Mouse (Mus musculus) forebrain, embryonic 11.5 days (tissue): ENCODE results near the gene Pnmal2. TPM values are rescaled to one million over a fixed set of nuclear protein-coding genes. Genes with fewer than 3 reads are reported as not detected.
"Not testable (repeated sequence)": the region's sequence is repeated elsewhere in the genome, so short reads cannot be mapped to it uniquely, and the experiment has no call there.

Source experiments
- ATAC-seq: fragments of 200-750 bp; cut with Nextera tagmentation; replicated peaks from 2 replicates; pipeline ENCODE4 v1.8.0; 2017; ENCODE audit warnings: moderate TSS enrichment; ENCODE audit not compliant: low FRiP score
- DNase-seq: peaks from one replicate; pipeline ENCODE4 v3.0.0-alpha.2; 2017; ENCODE audit warnings: low spot score
- H3K27ac ChIP-seq: fragments of 300-500 bp; sonication (generic); 2 replicates; pipeline ENCODE4 v1.5.1; 2014; ENCODE audit warnings: low read depth, low read length
- H3K27me3 ChIP-seq: fragments of 300-500 bp; sonication (generic); 2 replicates; pipeline ENCODE4 v1.6.1; 2014; ENCODE audit warnings: mild to moderate bottlenecking, low read length, mixed read lengths; ENCODE audit not compliant: control insufficient read depth, insufficient read depth
- H3K36me3 ChIP-seq: fragments of 300-500 bp; sonication (generic); 2 replicates; pipeline ENCODE4 v1.6.1; 2014; ENCODE audit warnings: mild to moderate bottlenecking, low read length, moderate library complexity, mixed read lengths; ENCODE audit not compliant: control insufficient read depth, insufficient read depth
- H3K4me1 ChIP-seq: fragments of 300-500 bp; sonication (generic); replicated peaks from 2 replicates; pipeline ENCODE4 v1.6.1; 2014; ENCODE audit warnings: low read length, mixed read lengths; ENCODE audit not compliant: control insufficient read depth, insufficient read depth
- H3K4me2 ChIP-seq: fragments of 300-500 bp; sonication (generic); 2 replicates; pipeline ENCODE4 v1.6.1; 2014; ENCODE audit warnings: low read depth, mild to moderate bottlenecking, low read length, moderate library complexity, mixed read lengths; ENCODE audit not compliant: severe bottlenecking
- H3K4me3 ChIP-seq: fragments of 300-500 bp; sonication (generic); 2 replicates; pipeline ENCODE4 v1.5.1; 2014; ENCODE audit warnings: low read depth, low read length
- H3K9ac ChIP-seq: fragments of 300-500 bp; sonication (generic); 2 replicates; pipeline ENCODE4 v1.6.1; 2014; ENCODE audit warnings: low read length
- H3K9me3 ChIP-seq: fragments of 300-500 bp; sonication (generic); 2 replicates; pipeline ENCODE4 v1.6.1; 2016; ENCODE audit warnings: low read length, mixed read lengths; ENCODE audit not compliant: control insufficient read depth
- WGBS: fragments of 180-500 bp; shearing (Covaris S2); extraction: QIAGEN DNeasy Blood & Tissue Kit; methylation state at CpG from one replicate; pipeline ENCODE4 v1.1.7; 2014; 5-methylcytosine and 5-hydroxymethylcytosine counted together
- polyA plus RNA-seq: library from polyadenylated mRNA; unstranded; fragments of >200 nt; fragmentation: Nextera tagmentation; extraction: Ambion mirVana; gene quantifications from 2 replicates; pipeline ENCODE4 v1.2.1, GENCODE M21; 2014

Gene Pnmal2
- polyA plus RNA-seq, 1 experiment from 2014 or later, result 12.3 TPM

GRCm38 (mm10) chr7:16953776-16954175 is 9.3 kb downstream of the Pnmal2 start:
- ATAC-seq, H3K27ac ChIP-seq, H3K4me2 ChIP-seq, DNase-seq, H3K27me3 ChIP-seq, H3K9me3 ChIP-seq, H3K4me3 ChIP-seq, H3K4me1 ChIP-seq, H3K9ac ChIP-seq, H3K36me3 ChIP-seq: not testable (repeated sequence)
- WGBS, result 64% methylated on average over 2 of the region's 2 CpGs

DNA sequence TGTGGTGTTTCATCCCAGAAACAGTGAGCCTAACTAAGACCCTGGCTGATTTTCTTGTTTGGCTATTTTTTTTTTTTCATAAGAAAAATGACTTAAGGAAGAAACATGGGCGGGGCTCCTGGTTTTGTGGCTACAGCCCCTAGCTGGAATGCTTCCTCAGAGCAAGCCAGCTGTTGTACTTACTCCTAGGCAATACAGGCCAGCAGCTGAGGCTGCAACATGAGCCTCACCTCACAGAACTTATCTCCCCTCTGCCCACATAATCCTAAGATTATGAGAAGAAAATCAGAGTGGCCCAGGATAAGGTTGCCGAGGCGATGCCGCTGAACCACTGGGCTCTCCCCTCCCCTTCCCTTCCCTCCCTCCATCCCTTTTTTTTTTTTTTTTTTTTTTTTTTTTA is 11.2 kb downstream of the Pnmal2 start:
- Histone ChIP-seq H3K27ac (no peak overlapping the region), H3K4me2 (no peak overlapping the region), H3K4me1 (peaks cover 12% of the 10 kb centered on the region), H3K9me3 (no peaks in the 10 kb centered on the region), H3K9ac (no peak overlapping the region), H3K36me3 (no peaks in the 10 kb centered on the region), H3K27me3 (no peaks in the 10 kb centered on the region), H3K4me3 (no peak overlapping the region)
- DNase-seq, result no peak
- ATAC-seq, result no peak
- 89% methylated on average over 4 of the region's 4 CpGs for WGBS

- Histone ChIP-seq H3K36me3 (no peaks in the 10 kb centered on the region), H3K9me3 (no peaks in the 10 kb centered on the region), H3K4me2 (no peak overlapping the region), H3K27me3 (no peaks in the 10 kb centered on the region), H3K9ac (no peak overlapping the region), H3K4me1 (peaks cover 11% of the 10 kb centered on the region), H3K4me3 (no peak overlapping the region), H3K27ac (peak overlapping the region; percentile 55; the same call in 1 of the 2 replicates)
- DNase-seq (no peak), ATAC-seq (no peak)
- WGBS, result 61% methylated on average over 15 of the region's 15 CpGs
Observed at GRCm38 (mm10) chr7:16956410-16957265, 12.2 kb downstream of the Pnmal2 start.

DNA sequence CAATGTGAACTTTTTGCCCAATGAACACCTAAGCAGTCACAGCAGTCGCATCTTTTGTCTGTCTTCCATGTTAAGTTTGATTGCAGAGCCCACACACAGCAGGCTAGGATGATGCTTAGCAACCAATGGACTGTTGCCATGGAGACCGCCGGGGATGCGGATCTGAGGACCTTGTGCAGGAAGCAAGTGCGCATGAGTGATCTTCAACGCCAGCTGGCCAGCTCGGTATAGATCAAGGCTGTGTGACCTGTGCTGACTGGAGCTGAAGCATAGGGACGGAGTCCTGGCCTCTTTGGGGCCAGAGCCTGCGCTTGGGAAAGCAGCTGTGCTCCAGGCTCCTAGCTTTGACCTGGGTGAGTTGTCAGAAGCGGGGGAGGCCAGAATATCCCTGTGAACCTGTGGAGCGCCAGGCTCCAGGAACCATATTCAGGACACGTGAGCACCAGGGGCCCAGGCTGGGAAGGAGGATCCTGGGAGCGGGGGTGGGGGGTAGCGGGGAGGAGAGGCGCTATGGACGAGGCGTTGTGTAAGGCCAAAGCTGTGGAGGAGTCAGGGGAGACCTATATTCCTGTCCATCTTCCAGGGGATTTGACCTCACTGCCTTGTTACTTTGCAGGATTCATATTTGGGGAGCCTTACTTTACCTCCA is 15.2 kb downstream of the Pnmal2 start, which contains the start of gene Pnmal1:
TSS of gene Pnmal1 (plus strand) at position 141 of the 649 bp plus-strand sequence.
- no peaks in the 10 kb centered on the region for H3K27me3 ChIP-seq
- peak; percentile 96 for ATAC-seq
- WGBS, result 9% methylated on average over 17 of the region's 17 CpGs

GRCm38 (mm10) chr7:16961678-16962077 is 17.2 kb downstream of the Pnmal2 start:
- Histone ChIP-seq H3K4me3 (no peak overlapping the region), H3K27me3 (no peaks in the 10 kb centered on the region), H3K4me1 (peaks cover 11% of the 10 kb centered on the region), H3K9me3 (no peaks in the 10 kb centered on the region), H3K9ac (no peak overlapping the region), H3K36me3 (no peaks in the 10 kb centered on the region), H3K27ac (no peak overlapping the region), H3K4me2 (no peak overlapping the region)
- 81% methylated on average over 5 of the region's 5 CpGs for WGBS
- DNase-seq, result no peak
- ATAC-seq, result no peak

More for the DNA sequence above, 15.2 kb downstream of the Pnmal2 start, which contains the start of gene Pnmal1:
- peak within 1 kb of the TSS; percentile 55 for H3K9ac ChIP-seq
- H3K4me2 ChIP-seq, result peak within 1 kb of the TSS; percentile 52
- H3K9me3 ChIP-seq, result no peaks in the 10 kb centered on the region
- peak within 1 kb of the TSS; percentile 90 for H3K27ac ChIP-seq
- DNase-seq, result peak; percentile 97
- peaks cover 11% of the 10 kb centered on the region for H3K4me1 ChIP-seq
- H3K4me3 ChIP-seq, result peak within 1 kb of the TSS; percentile 25; the same call in 1 of the 2 replicates
- no peaks in the 10 kb centered on the region for H3K36me3 ChIP-seq

- Histone ChIP-seq H3K36me3 (no peaks in the 10 kb centered on the region), H3K4me3 (no peak overlapping the region), H3K9ac (no peak overlapping the region), H3K27me3 (no peaks in the 10 kb centered on the region), H3K9me3 (no peaks in the 10 kb centered on the region), H3K4me2 (no peak overlapping the region), H3K4me1 (no peaks in the 10 kb centered on the region), H3K27ac (no peak overlapping the region)
- ATAC-seq (no peak), DNase-seq (no peak)
- WGBS, result 91% methylated on average over 6 of the region's 6 CpGs
Observed at GRCm38 (mm10) chr7:16968414-16968813, 23.9 kb downstream of the Pnmal2 start.

DNA sequence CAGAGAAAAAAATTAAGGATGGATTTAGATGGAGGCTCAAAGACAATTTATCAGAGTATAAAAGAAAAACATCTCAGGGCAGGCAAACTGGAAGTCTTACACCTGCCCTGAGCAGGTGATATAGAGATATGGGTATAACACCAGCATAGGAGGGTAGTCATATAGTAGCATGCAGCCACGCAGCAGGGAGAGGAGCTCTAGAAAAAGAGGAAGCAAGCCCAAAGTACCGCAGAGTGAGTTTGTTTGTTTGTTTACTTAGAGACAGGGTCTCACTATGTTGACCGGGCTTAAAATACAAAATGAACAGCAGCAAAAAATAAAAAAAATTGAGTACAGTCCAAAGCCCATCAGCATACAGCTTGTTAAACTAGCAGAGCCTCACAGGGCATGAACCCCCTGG is 26.7 kb downstream of the Pnmal2 start:
- 78% methylated on average over 3 of the region's 3 CpGs for WGBS
- Histone ChIP-seq H3K36me3 (no peaks in the 10 kb centered on the region), H3K27ac (no peak overlapping the region), H3K9ac (no peak overlapping the region), H3K4me2 (no peak overlapping the region), H3K4me3 (no peak overlapping the region), H3K9me3 (no peaks in the 10 kb centered on the region), H3K4me1 (no peaks in the 10 kb centered on the region), H3K27me3 (no peaks in the 10 kb centered on the region)
- DNase-seq (no peak), ATAC-seq (no peak)

- ATAC-seq, result no peak
- Histone ChIP-seq H3K27me3 (no peaks in the 10 kb centered on the region), H3K4me1 (no peaks in the 10 kb centered on the region), H3K4me3 (no peak overlapping the region), H3K4me2 (no peak overlapping the region), H3K27ac (no peak overlapping the region), H3K9ac (no peak overlapping the region), H3K9me3 (no peaks in the 10 kb centered on the region), H3K36me3 (no peaks in the 10 kb centered on the region)
- WGBS, result 84% methylated on average over 6 of the region's 6 CpGs
- no peak for DNase-seq
Observed at GRCm38 (mm10) chr7:16974018-16974417, 29.5 kb downstream of the Pnmal2 start.
